In genomic region chr16:38370633-38371374, GRCm38 (mm10) we compare ENCODE assay signal across 16 mouse cellular contexts. TPM values are rescaled to one million over a fixed set of nuclear protein-coding genes. Genes with fewer than 3 reads are reported as not detected.
DNase-seq lines count a peak whose midpoint lies in the region; ATAC-seq and TF ChIP-seq lines count a peak whose summit lies in the region.
"Had no signal": no experiment of that assay in that cellular context is flagged by ENCODE, and none has a peak within 500 bp of the region (broad histone marks: within the 10 kb centered on the region; RNA-seq: fewer than 3 reads in every experiment).

No protein-coding gene starts in this region.

- no peak for TF ChIP-seq EP300 in stomach, postnatal 0 days (optimal IDR thresholded peaks at IDR 0.05)

- DNase-seq in urinary bladder, postnatal 14 days (ENCODE audit: low spot score) = peak; percentile 40
- no peak for DNase-seq in urinary bladder, postnatal 4 days (ENCODE audit: low spot score in 2 of 2)
- DNase-seq in gastrocnemius, postnatal 14 days = peak; percentile 68
- peak; percentile 35 for DNase-seq in induced T-regulatory cell, adult 2 months (ENCODE audit: low read depth)
- DNase-seq in stomach, postnatal 0 days (ENCODE audit: low spot score) = no peak
- no peak for DNase-seq in kidney, adult 18-20 months
- no peak for DNase-seq in thymus, postnatal 10 days (ENCODE audit: low spot score in 2 of 2)
- DNase-seq in MN1 (ENCODE audit: low spot score) = no peak
- DNase-seq: adrenal gland, adult 2 months; cerebellum, adult 9-11 months; kidney, adult 9 months; thymus, postnatal 4 days had no signal

- no peaks in the 10 kb centered on the region for H3K9me3 ChIP-seq in stomach, postnatal 0 days (ENCODE audit: control insufficient read depth, low read length)
- H3K9me3 ChIP-seq: lung, embryonic 15.5 days had no signal

- no peak for TF ChIP-seq CTCF in stomach, postnatal 0 days (IDR thresholded peaks at IDR 0.05; ENCODE audit: low read depth)

- no peak overlapping the region for H3K4me3 ChIP-seq in stomach, postnatal 0 days (ENCODE audit: low read depth, low read length)
- H3K4me3 ChIP-seq: lung, embryonic 15.5 days had no signal

- ATAC-seq in stomach, postnatal 0 days (ENCODE audit: low FRiP score, low TSS enrichment) = peak; percentile 58

- no peak overlapping the region for H3K4me2 ChIP-seq in stomach, postnatal 0 days (replicated peaks; ENCODE audit: low read depth)
- H3K4me2 ChIP-seq: lung, embryonic 15.5 days had no signal

- H3K27me3 ChIP-seq in stomach, postnatal 0 days (ENCODE audit: control insufficient read depth, insufficient read depth, low read length) = no peaks in the 10 kb centered on the region
- H3K27me3 ChIP-seq: lung, embryonic 15.5 days had no signal

- H3K4me1 ChIP-seq in stomach, postnatal 0 days (replicated peaks; ENCODE audit: control insufficient read depth, insufficient read depth) = no peaks in the 10 kb centered on the region
- H3K4me1 ChIP-seq: lung, embryonic 15.5 days had no signal

- 72% methylated on average over 8 of the region's 8 CpGs for WGBS in stomach, postnatal 0 days

- H3K27ac ChIP-seq in stomach, postnatal 0 days (replicated peaks) = no peak overlapping the region
- H3K27ac ChIP-seq: lung, embryonic 15.5 days had no signal

- H3K36me3 ChIP-seq in stomach, postnatal 0 days (ENCODE audit: control insufficient read depth, insufficient read depth, low read length) = no peaks in the 10 kb centered on the region
- H3K36me3 ChIP-seq: lung, embryonic 15.5 days had no signal

- intact Hi-C loops in gastrocnemius, postnatal 14 days (cut with DNase I; ENCODE audit: low total_unique reads) = loop anchor here (2.0 kb wide), 1 partner anchor 20 kb away; no protein-coding TSS in a partner anchor

- no peak overlapping the region for H3K9ac ChIP-seq in stomach, postnatal 0 days (ENCODE audit: low read length)
- H3K9ac ChIP-seq: lung, embryonic 15.5 days had no signal

RNA-seq across cellular contexts. Expression of gene Popdc2, which starts 8.8 kb away (rescaled TPM):
- 10 to 100 TPM; 56.1 to 66.9 TPM for total RNA-seq in gastrocnemius, postnatal 14 days (2021)
- polyA plus RNA-seq in stomach, postnatal 0 days (2015; fragmentation: Nextera tagmentation; extraction: Ambion mirVana) = 10.4 and 11.5 TPM in 2 replicates

RNA-seq across cellular contexts. Expression of gene Gm21987, which starts 24.0 kb away (rescaled TPM):
- total RNA-seq in gastrocnemius, postnatal 14 days (2021) = not detected
- polyA plus RNA-seq in stomach, postnatal 0 days (2015; fragmentation: Nextera tagmentation; extraction: Ambion mirVana) = not detected in 2 replicates
- total RNA-seq: ES-E14; gastrocnemius, postnatal 4 days; layer of hippocampus, postnatal 14 days had no signal
- polyA plus RNA-seq: adrenal gland, adult 2 months; lung, embryonic 15.5 days had no signal

RNA-seq across cellular contexts. Expression of gene Cox17, which starts 24.0 kb away (rescaled TPM):
- total RNA-seq in gastrocnemius, postnatal 14 days (2021) = 100 to 1,000 TPM; 134 to 137 TPM
- polyA plus RNA-seq in stomach, postnatal 0 days (2015; fragmentation: Nextera tagmentation; extraction: Ambion mirVana) = 301 and 327 TPM in 2 replicates

RNA-seq across cellular contexts. Expression of gene Maats1, which starts 28.9 kb away (rescaled TPM):
- not detected for total RNA-seq in gastrocnemius, postnatal 14 days (2021)
- polyA plus RNA-seq in stomach, postnatal 0 days (2015; fragmentation: Nextera tagmentation; extraction: Ambion mirVana) = 0.27 and 0.44 TPM in 2 replicates
- polyA plus RNA-seq: adrenal gland, adult 2 months had no signal

Comparison
In these comparisons a context has a peak if more than half of its experiments do, and no peak if none do; other contexts are left out.
1. DNase-seq: peak in urinary bladder, postnatal 14 days (single experiment), gastrocnemius, postnatal 14 days (single experiment) and induced T-regulatory cell, adult 2 months (single experiment); none in urinary bladder, postnatal 4 days (0 of 2), stomach, postnatal 0 days (single experiment), kidney, adult 18-20 months (single experiment), thymus, postnatal 10 days (0 of 2) and MN1 (single experiment).